Mouse (Mus musculus) cerebellum, adult 2 months (tissue): ENCODE measurements at regions not wholly inside any gene's neighbourhood (a gene's known extent, or its start where the extent isn't known, plus 50 kb on each side); places are given as distances from the start of the nearest gene placed in this dataset.

Experiments used
- DNase-seq, 2 experiments: peaks; one replicate each; pipeline ENCODE4 v3.0.0; 2021
- H3K27ac ChIP-seq: fragments of 200-500 bp; 2 replicates; pipeline ENCODE4 v1.5.1; 2012; ENCODE audit warnings: low read length, control low read depth, inconsistent platforms; ENCODE audit not compliant: insufficient read depth
- H3K27me3 ChIP-seq: fragments of 200-500 bp; 2 replicates; pipeline ENCODE4 v1.6.1; 2012; ENCODE audit warnings: inconsistent platforms, mild to moderate bottlenecking, low read length, moderate library complexity; ENCODE audit not compliant: control insufficient read depth, insufficient read depth
- H3K4me1 ChIP-seq: fragments of 200-500 bp; 2 replicates; pipeline ENCODE4 v1.6.1; 2011; ENCODE audit warnings: low read length; ENCODE audit not compliant: control insufficient read depth, insufficient read depth
- H3K4me3 ChIP-seq: fragments of 200-500 bp; replicated peaks from 2 replicates; pipeline ENCODE3; 2011; ENCODE audit warnings: mild to moderate bottlenecking, low read depth, low read length, control low read depth; ENCODE audit not compliant: insufficient read depth
- CTCF ChIP-seq: fragments of 200-500 bp; IDR thresholded peaks from 2 replicates; pipeline ENCODE4 v1.5.1; 2011; ENCODE audit warnings: low read depth, mild to moderate bottlenecking, control low read depth, low read length, moderate library complexity, borderline replicate concordance; ENCODE audit not compliant: insufficient read depth
- POLR2A ChIP-seq: fragments of 200-500 bp; IDR thresholded peaks from 2 replicates; pipeline ENCODE4 v1.6.1; 2011; ENCODE audit warnings: low read length, control low read depth, borderline replicate concordance; ENCODE audit not compliant: insufficient read depth
- WGBS: fragments of 180-500 bp; shearing (Covaris S2); methylation state at CpG from one replicate; pipeline ENCODE4 v1.1.7; 2018; 5-methylcytosine and 5-hydroxymethylcytosine counted together

DNA sequence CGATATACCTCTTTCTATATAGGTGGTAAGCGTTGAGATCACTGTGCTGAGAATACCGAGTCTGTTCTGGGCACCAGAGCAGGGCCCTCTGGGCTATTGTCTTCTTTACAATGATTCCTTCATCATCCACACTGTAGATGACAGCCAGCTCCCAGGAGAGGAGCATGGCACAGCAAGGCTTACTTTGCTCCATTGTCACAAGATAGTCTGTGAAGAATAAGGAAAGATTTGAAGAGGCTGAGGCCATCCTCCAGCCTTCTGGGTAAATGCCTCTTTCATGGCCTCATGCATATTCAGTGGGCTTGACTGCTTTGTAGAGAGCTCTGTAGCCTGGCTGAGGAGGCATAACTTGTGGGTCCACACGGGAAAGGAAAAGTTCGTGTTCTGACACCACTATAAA lies 136.3 kb upstream of the Krr1 start:
- Histone ChIP-seq H3K4me3 (no peak overlapping the region), H3K27ac (no peak overlapping the region), H3K27me3 (no peaks in the 10 kb centered on the region), H3K4me1 (peaks cover 10% of the 10 kb centered on the region; the same call in 1 of the 2 replicates)
- 79% methylated on average over 5 of the region's 5 CpGs for WGBS
- TF ChIP-seq CTCF (no peak), POLR2A (no peak)
- DNase-seq = no peak

DNA sequence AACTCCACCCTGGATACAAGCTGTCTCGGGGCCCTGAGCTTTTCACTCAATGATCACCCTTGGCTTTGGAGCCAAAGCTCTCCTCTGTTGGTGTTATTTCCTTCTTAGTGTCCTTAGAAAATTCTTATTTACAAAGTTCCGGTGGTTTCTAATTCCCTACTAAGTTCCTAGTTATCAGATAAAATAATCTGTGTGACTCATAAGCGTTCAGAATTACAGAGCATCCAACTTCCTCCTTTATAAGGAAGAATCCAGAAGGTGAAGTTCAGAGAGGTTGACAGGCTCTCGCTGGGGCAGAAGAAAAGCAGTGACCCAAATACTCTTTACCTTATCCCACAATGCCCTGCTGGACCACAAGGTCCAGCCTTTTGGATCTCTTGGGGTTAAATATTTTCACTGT lies 135.7 kb upstream of the Krr1 start:
- H3K4me3 ChIP-seq = no peak overlapping the region
- H3K27me3 ChIP-seq = no peaks in the 10 kb centered on the region
- peaks cover 10% of the 10 kb centered on the region; the same call in 1 of the 2 replicates for H3K4me1 ChIP-seq
- DNase-seq = no peak
- 94% methylated on average over 4 of the region's 4 CpGs for WGBS
- TF ChIP-seq POLR2A (no peak), CTCF (no peak)
- H3K27ac ChIP-seq = no peak overlapping the region; the same call in 1 of the 2 replicates

DNA sequence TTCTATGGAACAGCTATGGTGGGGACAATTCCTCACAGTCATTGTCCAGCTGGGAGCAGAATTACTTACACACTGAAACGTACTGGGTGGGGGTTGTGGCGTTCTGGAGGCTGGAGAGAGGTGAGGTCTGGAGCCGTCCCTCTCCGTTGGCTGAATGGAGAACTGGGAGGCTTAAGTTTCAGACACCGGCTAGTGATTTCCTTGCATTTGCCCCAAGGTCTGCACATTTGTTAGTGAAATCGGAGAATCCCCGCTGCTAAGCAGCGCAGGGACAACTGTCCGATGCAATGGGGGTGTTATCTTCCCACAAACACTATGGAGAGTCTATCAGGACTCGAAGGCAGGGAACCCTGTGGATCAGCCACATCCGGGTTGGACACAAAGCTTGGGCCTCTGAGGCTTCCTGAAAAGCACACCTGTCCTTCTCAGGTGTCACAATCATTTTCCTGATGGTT lies 130.1 kb upstream of the Krr1 start:
- no peak for DNase-seq
- no peak overlapping the region for H3K4me3 ChIP-seq
- TF ChIP-seq CTCF (no peak), POLR2A (no peak)
- no peak overlapping the region for H3K27ac ChIP-seq
- peaks cover 7% of the 10 kb centered on the region; the same call in 1 of the 2 replicates for H3K4me1 ChIP-seq
- 84% methylated on average over 11 of the region's 11 CpGs for WGBS
- no peaks in the 10 kb centered on the region for H3K27me3 ChIP-seq

DNA sequence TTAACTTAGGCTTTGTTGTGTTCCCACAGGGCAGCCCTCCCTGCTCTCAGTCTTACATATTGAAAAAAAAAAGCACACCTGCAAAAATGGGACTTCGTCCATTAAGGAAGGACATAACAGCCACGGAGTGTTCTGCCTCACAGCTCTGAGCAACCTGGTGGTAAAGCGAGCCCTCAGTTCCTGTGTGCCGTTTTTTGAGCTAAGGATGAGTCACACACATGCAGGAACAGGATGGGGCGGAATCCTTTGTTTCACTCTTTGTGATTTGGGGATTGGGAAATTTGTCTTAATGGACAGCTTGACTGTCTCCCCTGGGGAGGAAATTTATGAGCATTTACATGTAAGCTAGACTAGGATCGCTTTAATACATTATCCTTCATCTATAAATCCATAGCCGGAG lies 129.6 kb upstream of the Krr1 start:
- H3K27ac ChIP-seq = no peak overlapping the region
- no peaks in the 10 kb centered on the region for H3K27me3 ChIP-seq
- 82% methylated on average over 7 of the region's 7 CpGs for WGBS
- DNase-seq = no peak
- H3K4me3 ChIP-seq = no peak overlapping the region
- peaks cover 7% of the 10 kb centered on the region; the same call in 1 of the 2 replicates for H3K4me1 ChIP-seq
- TF ChIP-seq CTCF (no peak), POLR2A (no peak)

DNA sequence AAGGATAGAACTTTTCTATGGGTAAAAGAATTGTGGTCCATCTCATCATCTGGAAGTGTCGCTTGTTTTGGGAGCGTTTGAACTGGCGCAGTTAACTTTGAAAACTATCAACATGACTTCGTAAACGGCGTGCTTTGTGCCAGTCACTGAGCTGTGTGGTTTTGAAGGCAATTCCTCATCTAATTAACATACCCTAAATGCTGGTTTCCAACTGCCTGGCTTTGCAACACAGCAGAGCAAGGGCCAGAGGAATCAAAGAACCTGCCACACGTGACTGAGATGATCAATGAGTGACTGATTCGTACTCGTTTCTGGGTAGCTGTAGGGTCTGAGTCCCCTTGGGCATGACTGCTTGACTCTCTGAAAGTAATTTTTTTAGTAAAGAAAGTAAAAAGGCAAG lies 129.2 kb upstream of the Krr1 start:
- Histone ChIP-seq H3K27ac (no peak overlapping the region), H3K4me3 (no peak overlapping the region), H3K27me3 (no peaks in the 10 kb centered on the region), H3K4me1 (peaks cover 7% of the 10 kb centered on the region; the same call in 1 of the 2 replicates)
- no peak for DNase-seq
- TF ChIP-seq CTCF (no peak), POLR2A (no peak)
- WGBS = 92% methylated on average over 9 of the region's 9 CpGs

DNA sequence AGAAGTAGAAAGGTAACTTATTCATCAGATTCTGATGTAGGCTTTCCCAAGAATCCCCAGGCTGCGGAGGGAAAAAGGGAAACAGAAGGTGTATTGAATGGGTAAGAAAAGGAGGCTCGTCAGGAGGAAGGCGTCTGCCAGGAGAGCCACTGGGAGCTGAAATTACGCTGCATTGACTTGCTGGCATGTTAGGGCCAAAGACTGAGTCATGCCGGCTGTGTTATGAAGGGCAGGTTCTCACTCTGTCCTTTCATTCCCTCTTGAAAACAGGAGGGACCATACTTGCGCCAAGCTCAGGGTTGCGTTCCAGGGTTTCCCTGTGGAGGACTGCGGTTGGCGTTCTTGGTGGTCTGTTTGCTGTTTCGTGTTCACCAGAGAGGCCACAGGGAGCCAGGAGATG lies 128.3 kb upstream of the Krr1 start:
- 15% methylated on average over 10 of the region's 10 CpGs for WGBS
- peak; percentile 56 to 82 for DNase-seq
- peak overlapping the region; percentile 26 for H3K4me3 ChIP-seq
- H3K4me1 ChIP-seq = peaks cover 7% of the 10 kb centered on the region; the same call in 1 of the 2 replicates
- no peak overlapping the region for H3K27ac ChIP-seq
- H3K27me3 ChIP-seq = no peaks in the 10 kb centered on the region
- TF ChIP-seq CTCF = no peak
- TF ChIP-seq POLR2A = no peak

DNA sequence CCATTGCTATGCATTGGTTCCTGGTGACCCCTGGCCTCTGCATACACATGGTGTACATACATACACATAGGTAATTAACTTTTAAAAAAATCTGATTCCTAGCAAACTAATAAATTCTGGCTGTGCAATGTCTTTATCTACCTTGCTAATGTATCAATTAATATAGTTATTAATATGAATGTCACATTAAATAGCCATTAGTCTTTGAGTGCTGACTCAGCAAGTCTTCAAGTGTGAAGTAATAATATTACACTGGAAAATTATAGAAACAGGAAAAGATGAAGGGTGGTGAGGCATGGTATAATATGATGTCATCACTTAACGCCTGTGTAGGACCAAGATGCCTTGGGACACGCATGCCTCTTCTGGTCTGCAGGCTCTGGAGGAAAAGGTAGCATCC lies 126.5 kb upstream of the Krr1 start:
- Histone ChIP-seq H3K4me1 (peaks cover 7% of the 10 kb centered on the region; the same call in 1 of the 2 replicates), H3K27ac (no peak overlapping the region), H3K4me3 (no peak overlapping the region), H3K27me3 (no peaks in the 10 kb centered on the region)
- no peak for DNase-seq
- TF ChIP-seq POLR2A = no peak
- no peak for TF ChIP-seq CTCF
- 93% methylated on average over 2 of the region's 2 CpGs for WGBS

DNA sequence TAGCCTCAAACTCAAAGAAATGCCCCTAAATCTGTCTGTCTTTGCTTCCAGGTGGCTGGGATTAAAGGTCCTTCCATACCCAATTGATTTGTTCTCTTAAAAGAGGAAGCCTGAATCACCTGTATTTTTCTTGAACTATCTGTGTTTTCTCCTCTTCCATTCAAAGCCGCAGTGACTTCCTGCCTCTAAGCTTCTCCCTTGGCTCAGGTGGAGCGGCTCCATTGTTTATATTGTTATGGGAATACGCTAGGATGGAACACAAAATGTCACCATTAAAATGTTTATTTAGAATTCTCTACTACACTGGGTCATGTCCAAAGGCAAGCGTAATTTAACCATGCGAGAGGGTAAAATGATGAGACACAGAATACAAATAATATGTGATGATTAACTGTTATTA lies 118.2 kb upstream of the Krr1 start:
- 92% methylated on average over 5 of the region's 5 CpGs for WGBS

More for the DNA sequence above, 118.2 kb upstream of the Krr1 start:
- H3K27me3 ChIP-seq = no peaks in the 10 kb centered on the region
- H3K27ac ChIP-seq = no peak overlapping the region
- no peaks in the 10 kb centered on the region for H3K4me1 ChIP-seq
- no peak overlapping the region for H3K4me3 ChIP-seq
- no peak for DNase-seq
- no peak for TF ChIP-seq CTCF
- TF ChIP-seq POLR2A = no peak
